Mouse (Mus musculus) NIH3T3 (cell line): ENCODE data around the gene Abcf3.

Experiments
- DNase-seq: peaks from one replicate; pipeline ENCODE4 v3.0.0-alpha.2; 2012; ENCODE audit warnings: low read depth

Abcf3 gene

DNA sequence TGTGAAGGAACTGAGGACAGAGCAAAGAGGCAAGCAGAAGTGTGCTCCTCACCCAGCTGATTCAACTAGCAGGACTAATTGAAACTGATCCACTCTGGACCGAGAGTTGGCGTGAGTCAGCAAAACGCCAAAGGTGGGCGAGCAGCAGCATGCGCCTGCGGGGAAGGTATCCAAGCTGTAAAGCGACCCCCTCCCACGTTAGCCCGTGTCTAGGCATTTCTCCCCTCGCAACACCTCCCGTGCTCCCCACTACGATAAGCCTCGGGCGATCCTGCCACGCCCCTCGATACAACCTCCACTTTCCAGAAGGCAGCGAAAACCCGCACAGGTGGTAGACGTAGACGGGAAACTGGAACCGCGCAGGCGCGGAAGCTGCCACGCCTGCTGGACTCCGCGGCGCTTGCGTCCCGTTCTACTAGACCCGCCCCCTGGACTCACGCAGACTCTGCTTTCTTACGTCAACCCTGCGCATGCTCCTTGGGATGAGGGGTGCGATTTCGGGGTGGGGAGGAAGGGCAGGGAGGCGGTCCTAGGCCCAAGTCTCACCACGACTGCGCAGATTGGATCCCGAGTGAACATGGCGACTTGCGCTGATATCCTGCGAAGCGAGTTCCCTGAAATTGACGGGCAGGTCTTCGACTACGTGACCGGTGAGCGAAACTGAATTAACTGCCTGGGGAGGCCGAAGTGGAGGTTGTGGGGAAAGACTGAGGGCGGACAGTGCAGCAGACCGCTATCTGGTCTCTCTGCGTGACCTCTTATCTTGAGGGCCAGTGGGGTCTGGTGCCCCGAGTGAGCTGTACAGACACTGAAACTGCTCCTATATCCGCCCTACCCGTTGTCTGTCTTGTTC is at the start of gene Abcf3:
TSS of gene Abcf3 (plus strand) at position 482 of the 853 bp plus-strand sequence.
- peak; percentile 100 for DNase-seq

DNA sequence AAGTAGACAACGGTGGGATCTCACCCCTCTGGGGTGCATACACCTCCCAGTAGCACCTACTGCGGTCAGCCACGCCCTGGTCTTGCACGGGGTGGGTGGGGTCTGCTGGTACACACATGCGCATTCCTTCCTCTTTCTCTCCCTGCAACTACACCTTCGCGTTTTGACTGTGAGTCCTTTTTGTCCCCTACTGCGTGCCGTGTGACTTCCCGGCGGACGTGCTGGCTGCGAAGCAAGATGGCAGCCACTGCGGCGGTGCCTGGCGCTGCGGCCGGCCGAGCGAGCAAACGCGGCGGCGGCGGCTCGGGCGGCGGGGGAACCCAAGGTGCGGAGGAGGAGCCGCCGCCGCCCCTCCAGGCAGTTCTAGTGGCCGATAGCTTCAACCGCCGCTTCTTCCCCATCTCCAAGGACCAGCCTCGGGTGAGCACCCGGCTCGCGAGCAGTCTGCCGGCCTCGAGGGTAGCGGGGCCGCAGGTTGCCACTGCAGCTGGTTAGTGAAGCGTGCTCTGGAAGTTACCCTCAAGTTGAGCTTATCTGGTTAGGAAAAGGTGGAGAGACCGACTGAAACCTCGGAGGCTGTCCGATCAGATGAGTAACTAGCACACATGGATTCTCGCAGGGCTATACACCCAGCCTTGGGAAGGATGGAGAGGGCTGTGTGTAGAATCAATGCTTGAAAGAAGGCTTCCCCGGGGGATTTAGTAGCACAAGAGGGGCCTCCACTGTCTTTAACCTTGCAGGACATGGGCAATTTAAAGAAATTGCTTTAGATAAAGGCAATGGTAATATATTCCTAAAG is 49.5 kb upstream of the Abcf3 start, which contains the start of gene Eif2b5:
TSS of gene Eif2b5 (plus strand) at position 141 of the 799 bp plus-strand sequence.
- DNase-seq = peak; percentile 91

DNA sequence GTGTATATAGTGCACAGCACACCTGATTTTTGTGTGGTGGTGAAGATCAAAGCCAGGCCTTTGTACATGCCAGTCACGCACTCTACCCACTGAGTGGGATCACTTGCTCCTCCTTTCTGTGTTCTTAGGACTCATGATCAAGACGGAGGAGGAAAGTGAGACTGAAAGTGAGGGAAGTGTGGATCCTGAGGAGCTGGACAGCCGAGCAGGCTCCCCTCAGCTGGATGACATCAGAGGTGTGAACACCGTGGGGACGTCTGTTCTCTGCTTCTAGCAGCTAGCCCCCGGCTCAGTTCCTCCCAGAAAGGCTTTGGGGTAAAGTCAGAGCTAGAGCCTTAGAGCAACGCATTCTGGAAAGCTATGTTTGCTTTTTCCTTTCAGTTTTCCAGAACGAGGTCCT is 42.4 kb upstream of the Abcf3 start:
- DNase-seq = no peak

DNA sequence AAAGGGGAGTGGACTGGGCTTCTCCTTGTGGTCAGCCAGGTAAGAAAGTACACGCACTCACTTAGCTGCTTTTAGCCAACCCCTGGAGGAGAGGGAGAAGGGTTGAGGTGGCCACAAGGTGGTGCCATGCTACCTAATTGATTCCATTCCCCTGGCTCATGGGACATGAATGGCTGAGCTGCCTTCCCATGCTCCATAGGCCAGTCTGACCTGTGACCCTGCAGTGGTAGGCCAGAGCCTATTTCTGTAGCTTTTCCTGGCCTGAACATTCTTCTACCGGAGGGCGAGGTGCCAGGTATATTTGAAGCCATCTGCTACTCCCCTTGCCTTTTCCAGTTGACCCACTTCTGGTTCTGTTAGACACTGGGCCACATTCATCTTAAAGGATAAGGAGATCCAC is 39.0 kb upstream of the Abcf3 start:
- DNase-seq = peak; percentile 62

DNA sequence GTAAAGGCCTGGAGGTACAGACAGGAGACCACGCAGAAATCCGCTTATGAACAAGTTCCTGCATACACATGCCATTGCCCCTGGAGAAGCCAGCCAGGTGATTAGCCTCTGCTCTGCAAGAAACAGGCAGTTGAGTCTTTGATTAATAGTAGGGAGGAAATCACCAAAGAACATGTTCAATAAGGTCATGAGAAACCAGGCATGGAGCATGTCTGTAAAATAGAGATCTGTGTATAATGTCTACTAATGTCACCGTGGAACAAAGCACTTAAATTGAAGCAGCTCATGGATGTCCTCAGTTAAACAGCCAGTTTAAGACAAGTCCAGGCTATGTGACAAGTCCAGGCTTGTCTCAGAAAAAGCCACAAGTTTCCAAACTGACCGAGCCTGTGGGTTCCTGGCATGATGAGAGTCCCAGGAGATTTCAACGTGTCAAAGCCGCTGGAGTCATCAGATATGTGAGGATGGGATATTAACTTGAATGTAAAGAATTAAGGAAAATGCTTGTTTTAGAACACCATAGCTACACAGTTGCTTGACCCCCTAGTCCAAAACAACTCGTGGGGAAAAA is 37.0 kb upstream of the Abcf3 start:
- no peak for DNase-seq

DNA sequence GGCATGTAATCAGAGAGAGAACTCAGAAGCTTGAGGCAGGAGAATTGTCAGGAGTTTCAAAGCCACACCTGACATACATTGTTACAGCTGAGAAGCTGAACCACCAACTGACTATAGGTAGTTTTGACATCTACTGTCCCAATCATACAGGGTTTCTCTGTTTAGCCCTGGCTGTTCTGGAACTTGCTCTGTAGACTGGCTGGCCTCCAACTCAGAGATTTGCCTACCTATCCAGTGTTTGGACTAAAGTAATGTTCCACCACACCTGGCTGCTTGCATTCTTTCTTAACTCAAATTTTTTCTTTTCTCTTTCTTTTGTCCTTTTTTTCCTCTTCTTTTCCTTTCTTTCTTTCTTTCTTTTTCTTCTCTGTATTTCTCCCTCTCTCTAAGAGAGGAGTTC is 32.3 kb upstream of the Abcf3 start:
- DNase-seq = no peak

DNA sequence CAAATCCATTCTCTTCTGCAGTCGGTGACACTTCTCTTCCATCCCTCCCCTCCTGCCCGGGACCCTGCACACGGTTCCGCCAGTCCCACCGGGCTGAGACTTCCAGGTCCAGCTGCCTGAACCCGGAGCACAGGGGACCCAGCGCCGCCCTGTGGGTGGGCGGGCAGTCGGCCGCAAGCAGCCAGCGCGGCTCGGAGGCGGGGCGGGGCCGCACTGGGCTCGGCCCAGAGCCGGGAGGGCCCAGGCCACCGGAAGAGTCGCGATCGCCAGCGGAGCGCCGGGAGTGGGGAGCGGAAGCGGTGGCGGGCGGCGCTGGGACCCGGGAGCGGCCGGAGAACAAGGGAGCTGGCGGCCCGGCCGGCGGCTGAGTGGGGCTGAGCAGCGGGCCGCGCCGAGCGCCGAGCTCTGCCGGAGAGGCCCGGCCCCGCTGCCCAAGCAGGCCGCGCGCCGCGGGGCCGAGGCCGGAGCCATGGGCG is 31.6 kb upstream of the Abcf3 start, which contains the start of gene Dvl3:
TSS of gene Dvl3 (plus strand) at position 257 of the 476 bp plus-strand sequence.
- DNase-seq = peak; percentile 97

DNA sequence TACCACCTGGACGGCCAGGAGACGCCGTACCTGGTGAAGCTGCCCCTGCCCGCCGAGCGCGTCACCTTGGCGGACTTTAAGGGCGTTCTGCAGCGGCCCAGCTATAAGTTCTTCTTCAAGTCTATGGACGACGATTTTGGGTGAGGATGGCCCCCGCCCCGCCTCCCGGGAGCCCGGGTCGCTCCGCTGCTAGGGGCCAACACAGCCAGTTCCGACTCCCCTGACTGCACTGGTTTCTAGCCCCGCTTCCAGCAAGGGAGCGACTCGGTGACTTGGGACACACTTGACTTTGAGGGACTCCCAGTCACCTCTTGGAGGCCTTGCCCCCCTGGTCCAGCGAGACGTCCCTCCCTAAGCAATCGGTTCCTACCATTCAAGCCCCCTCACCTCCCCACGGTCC is 31.2 kb upstream of the Abcf3 start:
- no peak for DNase-seq

DNA sequence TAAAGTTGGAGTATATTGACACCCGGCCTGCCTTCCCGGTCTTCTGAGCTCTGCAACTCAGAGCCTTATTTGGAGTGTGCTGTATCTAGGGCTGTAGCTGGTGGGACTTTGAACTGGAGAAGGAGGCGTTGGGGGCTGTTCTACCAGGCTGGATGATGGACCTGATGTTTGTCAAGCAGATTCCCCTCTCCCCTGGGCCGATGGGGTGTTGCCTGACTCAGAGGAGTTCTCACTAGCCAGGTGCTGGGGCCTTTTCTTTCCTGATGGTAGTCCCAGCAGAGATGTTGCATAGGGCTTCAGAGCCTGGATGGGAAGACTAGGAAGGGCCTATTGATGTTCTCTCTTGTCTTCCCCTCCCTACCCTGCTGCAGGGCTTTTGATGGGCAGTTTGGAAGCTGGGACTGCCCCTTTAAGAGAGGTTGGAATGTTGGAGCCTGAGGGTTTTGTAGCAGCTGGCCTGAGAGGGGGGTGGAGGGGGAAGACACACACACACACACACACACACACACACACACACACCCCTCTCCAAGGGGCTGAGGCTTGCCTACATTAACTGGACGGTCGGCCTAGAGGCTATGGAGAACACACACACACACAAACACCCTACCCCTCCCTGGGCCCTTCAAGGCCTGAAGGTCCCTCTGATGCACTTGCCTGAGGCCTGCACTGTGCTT is 30.5 kb upstream of the Abcf3 start:
- peak; percentile 78 for DNase-seq

DNA sequence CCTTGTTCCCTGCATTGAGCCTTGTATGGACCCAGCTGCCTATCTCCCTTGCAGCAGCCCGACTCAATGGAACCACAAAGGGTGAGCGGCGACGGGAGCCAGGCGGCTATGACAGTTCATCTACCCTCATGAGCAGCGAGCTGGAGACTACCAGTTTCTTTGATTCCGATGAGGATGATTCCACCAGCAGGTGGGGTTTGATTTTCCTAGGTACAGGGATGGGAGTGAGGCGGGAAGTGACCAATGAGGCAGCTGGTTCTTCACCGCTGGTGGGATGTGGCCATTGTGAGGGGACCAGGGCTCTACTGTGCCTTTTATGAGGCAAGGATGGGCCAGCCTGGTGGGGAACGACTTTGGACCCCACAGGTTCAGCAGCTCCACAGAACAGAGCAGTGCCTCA is 24.5 kb upstream of the Abcf3 start:
- no peak for DNase-seq

DNA sequence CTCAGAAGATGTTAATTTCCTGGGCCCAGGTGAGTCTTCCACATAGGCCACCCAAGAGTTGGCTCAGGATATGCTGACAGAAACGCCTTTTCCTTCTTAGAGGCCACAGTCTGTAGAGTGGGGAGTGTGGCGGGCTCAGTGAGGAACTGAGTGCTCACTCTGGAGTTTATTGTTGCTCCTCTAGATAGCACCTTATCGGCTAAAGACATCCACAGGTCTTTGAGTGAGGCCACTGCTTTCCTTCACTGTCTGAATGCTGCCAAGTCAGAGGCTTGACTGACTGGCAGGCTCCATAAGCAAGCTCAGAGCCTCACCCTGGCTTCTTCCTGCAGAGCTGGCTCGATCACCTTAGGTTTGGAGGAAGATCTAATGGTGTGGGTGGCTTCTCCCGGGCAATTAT is 19.6 kb upstream of the Abcf3 start:
- DNase-seq = no peak

DNA sequence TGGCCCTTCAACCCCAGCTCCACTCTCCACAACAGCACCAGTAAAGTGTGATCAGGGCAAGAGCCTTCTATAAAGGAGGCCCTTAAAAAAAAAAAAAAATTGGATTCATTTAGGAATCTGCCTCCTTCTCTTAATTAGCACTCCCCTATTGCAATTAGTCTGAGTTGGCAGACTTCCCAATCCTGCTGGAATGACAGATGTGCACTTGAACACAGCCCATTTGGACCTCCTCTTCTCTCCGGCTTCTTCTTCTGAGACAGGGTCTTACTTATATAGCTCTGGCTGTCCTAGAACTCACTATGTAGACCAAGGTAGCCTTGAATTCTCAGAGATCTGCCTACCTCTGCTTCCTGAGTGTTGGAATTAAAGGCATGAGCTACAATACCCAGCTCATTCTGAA is 19.0 kb upstream of the Abcf3 start:
- DNase-seq = no peak

DNA sequence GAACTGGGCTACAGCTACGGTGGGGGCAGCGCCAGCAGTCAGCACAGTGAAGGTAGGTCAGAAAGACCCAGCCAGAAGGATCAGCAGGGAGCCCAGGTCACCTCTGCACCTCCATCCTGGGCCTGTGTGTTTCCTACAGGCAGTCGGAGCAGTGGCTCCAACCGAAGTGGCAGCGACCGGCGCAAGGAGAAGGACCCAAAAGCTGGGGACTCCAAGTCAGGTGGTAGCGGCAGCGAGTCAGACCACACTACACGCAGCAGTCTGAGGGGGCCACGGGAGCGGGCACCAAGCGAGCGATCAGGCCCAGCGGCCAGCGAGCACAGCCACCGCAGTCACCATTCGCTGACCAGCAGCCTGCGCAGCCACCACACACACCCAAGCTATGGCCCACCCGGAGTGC is 17.4 kb upstream of the Abcf3 start:
- no peak for DNase-seq

DNA sequence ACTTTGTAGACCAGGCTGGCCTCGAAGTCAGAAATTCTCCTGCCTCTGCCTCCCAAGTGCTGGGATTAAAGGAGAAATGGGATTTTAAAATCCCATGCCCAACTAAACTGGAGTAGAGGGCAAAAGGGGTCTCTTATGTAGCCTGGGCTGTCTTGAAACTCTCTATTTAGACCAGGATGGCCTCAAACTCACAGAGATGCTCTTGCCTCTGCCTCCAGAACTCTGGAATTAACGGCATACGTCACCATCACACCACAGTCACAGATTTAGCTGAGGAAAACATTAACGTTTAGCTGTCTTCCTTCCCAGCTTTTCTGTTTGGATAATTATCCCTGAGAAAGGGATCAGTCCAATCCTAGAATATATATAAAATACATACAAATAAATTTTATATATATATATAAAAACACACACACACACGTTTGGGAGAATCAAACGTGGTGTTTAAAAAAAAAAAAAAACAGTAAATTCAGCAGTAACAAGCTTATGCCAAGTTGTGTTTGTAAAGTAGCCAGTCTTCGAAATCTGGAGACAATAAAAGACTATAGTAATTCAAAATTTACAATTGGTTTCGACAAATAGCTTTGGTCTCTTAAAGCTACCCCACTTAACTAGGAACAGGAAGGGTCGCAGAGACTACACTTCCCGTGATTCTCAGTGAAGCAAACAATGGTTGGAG is 13.6 kb upstream of the Abcf3 start:
- DNase-seq = no peak

DNA sequence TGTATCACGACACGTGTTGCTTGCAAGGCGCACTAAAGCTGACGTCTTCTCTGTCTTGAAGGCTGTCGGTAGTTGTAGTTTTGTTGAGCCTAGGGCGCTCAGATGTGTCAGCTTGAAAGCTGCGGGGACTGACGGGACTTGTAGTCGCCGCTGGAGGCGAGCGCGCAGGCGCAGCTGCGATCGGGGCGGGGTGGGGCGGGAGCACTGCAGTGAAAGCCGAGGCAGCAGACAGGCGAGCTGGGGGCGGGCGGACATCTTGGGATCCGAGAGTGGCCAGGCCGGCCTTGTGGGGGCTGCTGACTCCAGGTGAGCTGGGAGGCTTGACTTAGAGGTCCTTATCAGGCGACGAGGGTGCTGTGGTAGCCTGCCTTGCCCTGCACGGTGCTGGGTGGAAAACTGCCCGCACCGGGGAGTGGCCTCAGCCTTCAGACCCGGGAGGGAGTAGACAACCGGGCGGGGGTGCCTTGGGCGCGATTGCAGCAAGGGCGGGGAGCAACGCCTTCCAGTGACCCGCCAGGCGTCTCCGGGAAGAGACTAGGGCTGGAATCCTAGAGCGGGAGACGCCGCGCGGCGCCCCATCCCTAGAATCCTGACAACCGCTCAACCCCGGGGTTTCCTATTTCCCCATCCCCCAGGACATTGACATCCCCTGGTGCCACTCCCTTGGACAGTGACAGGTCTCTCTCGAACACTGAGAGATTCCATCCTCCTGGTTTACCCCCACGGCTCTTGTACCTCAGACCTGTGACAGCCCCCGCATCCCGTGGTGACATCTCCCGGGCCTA is 12.9 kb upstream of the Abcf3 start, which contains the start of gene Ap2m1:
TSS of gene Ap2m1 (plus strand) at position 183 of the 785 bp plus-strand sequence.
- DNase-seq = peak; percentile 100

DNA sequence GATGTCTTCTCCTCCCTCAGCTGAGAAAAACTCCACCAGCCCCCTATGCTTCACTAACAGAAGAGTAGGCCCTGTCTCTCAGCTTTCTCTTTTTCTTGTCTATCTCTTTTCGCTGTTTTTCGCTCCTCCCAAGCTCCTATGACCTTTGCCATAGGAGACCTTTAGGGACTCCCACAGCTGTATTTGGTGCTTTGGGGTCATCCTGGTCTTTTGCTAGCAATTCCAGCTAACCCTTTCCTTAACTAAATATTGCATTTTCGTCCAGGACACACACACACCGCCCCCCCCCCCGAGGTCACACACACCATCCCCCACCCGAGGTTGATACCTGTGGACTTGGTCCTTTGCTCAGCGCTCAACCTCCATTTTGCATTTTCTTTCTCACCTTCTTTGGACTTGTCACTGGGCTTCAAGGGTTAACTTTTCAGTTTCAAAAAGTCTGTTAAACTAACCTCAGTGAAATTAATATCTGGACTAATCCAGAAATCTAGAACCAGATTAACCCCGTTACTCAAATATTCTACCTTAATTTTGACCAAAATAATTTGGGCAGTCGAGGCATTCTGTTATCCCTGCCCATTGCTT is 12.2 kb upstream of the Abcf3 start:
- DNase-seq = no peak

DNA sequence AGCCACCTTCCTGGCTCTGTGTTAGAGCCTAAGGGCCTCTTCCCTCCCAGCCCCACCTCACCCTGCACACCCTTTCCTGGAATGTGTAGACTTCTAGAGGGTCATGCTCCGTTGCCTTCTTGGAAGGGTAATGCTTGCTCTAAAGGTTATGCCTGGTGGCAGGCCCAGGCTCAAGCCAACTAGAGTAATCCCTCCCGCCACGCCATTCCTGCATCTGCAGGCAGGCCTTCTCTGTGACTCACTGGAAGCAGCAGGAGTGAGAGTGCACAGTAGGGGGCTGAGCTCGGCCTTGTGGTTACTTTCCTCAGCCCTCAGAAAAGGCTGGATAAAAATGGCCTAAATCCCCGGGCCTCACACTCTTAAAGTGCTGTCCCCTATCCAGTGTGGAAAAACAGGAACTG is 11.3 kb upstream of the Abcf3 start:
- peak; percentile 84 for DNase-seq

DNA sequence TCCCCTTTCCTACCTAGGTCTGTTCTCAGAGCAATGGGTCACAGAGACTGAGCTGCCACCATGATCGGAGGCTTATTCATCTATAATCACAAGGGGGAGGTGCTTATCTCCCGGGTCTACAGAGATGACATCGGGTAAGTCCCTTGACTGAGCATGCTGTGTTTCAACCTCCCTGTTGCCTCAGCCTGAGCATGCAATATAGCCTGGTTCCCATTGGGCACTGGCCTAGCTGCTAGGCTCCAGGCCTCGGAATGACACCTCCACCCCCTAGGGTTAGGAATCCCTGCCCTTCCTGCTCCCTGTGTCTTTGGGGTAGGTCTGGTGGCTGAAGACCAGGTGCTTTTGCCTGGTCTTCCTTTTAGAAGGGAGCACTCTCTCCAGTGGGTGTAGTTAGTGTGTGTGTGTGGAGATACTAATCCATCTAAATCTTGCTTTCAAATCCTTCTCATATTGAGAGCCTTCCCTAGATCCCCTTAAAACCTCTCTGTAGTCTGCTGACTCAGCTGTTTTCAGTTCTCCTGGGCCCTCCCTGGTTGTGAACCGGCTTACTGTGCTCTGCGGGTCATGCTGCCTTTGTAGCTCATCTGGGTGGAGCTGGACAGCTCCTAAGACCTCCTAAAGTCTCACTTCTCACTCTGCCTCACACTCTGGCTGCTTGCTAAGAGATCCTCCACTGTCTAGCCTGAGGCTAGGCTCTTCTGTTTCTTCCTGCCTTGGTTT is 10.6 kb upstream of the Abcf3 start:
- peak; percentile 37 for DNase-seq

DNA sequence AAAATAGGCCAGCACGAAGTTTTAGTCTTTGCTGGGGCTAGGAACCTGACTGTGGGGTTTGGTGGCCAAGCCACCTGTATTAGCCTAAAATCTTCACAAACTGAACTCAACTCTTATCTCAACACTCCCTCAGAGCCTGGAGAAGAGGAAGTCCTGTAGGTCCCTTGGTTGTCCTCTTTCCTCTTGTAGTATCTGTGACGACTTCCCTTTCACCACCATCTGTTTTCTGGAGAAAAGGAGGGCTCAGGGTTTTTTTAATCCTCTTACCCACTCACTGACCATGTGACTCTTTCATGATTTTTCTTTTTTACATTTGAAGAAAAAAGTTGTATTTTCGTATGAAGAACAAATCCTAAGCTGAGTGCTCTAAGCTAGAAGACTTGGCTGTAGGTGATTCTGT is 8.7 kb upstream of the Abcf3 start:
- no peak for DNase-seq
